Mouse (Mus musculus) layer of hippocampus, adult 6 months (tissue): ENCODE results near the gene Hpse2. TPM values are rescaled to one million over a fixed set of nuclear protein-coding genes. Genes with fewer than 3 reads are reported as not detected.

ENCODE experiments used
- long read RNA-seq, 2 experiments: library from polyadenylated mRNA; unstranded; transcript quantifications; one replicate each; pipeline ENCODE4 v2.0.0; 2019 to 2020
- polyA plus RNA-seq: library from polyadenylated mRNA; unstranded; fragments of <200 nt; fragmentation: Nextera tagmentation; gene quantifications from 2 replicates; pipeline ENCODE4 v1.2.3, GENCODE M21; 2021

Gene Hpse2
- polyA plus RNA-seq, result 0.05 and 0.08 TPM in 2 replicates
- long read RNA-seq, experiment 1, partial matches to known transcripts, result 0 of 1 reads
- long read RNA-seq, experiment 1, other reads (novel, unspliced or antisense), result 1 of 1 reads
- long read RNA-seq, experiment 2, result 0 reads

DNA sequence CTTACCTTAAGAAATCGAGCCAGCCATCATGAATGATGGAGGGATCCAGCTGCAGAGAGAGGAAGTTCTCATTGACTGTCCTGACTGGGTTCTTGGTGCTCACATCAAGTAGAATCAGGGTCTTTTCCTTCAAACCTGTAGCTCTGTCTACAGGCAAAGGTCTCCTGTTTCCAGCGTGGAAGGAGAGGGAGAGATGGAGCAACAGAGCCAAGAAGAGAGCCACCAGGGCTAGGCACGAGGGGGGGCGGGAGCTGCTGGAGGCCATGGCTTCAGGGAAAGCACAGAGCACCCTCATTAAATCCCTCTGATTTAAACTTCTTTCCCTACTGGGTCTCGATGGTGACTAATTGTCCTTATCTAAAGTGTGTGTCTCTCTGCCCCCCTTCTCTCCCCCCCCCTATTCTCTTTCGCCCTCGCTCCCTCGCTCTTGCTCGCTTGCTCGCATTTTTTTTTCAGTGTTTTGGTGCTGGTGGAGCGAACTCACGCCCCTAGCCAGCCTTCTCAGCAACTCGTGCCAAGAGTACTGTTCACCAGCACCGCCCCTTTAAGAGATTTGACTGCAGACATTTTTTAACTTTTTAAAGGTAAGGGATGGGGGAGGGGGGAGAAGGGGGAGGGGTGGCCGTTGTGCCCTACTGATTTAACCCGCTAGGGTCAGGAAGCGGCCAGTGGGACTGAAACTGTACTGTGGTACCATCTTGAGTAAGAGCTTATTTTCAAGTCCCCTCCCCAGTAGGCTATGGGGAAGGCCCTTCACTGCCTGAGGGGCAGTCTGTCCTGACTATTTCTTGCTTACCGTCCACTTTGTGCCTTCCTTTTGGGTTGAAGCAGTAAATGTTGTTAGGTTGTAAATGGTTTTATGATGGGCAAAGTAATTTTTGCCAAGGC lies at the start of gene Hpse2:
Hpse2 (minus strand) TSS at position 339 of the 888 bp plus-strand sequence.

DNA sequence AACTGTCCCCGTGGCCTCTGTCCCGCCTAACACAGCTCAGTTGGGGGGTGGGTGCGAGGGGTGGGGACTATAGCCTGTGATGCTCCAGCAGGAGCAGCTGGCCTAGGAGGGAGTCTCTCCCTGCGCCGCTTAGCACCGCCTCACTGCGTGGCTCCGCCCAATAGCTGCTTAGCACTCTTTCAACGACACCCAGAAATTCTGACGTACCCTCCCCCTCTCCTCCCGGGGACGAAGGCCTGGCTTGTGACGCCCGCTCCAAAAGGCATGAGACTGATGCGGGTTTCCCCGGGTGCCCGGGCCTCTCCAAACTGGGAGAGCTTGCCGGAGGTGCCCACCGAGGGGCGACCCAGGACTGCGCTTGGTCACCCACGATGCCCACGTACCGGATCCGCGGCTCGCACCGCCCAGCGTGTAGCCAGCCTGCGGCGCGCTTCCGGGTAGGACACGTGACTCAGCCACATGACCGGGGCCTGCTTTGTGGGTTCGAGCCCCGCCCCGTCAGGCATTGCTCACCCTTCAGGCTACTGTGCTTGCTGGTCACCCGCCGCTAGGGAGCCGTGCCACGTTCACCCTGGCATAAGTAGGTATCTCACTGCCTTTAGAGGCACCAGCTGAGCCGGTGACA lies 608.5 kb downstream of the Hpse2 start, which contains the start of gene Hps1:
Hps1 (minus strand) TSS at position 448 of the 625 bp plus-strand sequence.

DNA sequence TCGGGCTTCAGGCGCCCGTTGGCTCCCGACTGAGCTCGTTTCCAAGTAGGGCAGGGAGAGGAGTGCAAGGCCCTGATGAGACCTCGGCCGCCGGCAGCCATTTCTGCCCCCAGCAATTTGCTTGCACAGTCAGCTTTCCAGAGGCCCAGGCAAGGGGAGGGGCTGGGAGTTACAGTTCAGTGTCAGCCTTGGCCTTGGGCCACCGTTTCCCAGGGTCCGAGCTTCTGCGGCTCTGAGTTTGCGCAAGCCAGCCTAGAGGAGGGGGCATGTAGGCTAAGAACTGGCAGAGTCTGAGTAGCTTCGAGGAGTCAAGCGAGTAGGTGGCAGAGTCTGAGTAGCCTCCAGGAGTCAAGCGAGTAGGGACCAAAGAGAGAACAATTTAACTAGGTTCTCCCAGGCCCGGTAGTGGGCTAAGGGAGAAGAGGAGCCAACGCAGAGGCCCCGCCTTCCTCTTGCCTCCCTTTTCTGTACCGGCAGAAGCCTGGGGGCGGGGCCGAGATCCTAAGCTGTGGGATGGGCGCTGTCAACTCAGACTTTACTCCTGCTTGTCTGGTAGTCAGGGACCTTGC lies 635.7 kb downstream of the Hpse2 start, which contains the start of gene Pyroxd2:
Pyroxd2 (minus strand) TSS at position 413 of the 569 bp plus-strand sequence.

Other genes with a start within 250 kb of the Hpse2 start
- gene Cnnm1, start 52.1 kb upstream of the Hpse2 start, polyA plus RNA-seq, result 16.4 TPM in 2 replicates
- 362 and 411 TPM in 2 replicates for gene Got1, start 136.2 kb upstream of the Hpse2 start, polyA plus RNA-seq
- gene Nkx2-3, start 224.0 kb upstream of the Hpse2 start, polyA plus RNA-seq, result not detected in 2 replicates